Mouse (Mus musculus): ENCODE results near the gene Hint1. TPM values are rescaled to one million over a fixed set of nuclear protein-coding genes. Genes with fewer than 3 reads are reported as not detected.
A peak's percentile ranks its signal among the peaks of the same experiment; 100 is the strongest.
"Not testable (repeated sequence)": the region's sequence is repeated elsewhere in the genome, so short reads cannot be mapped to it uniquely, and the experiment has no call there.

Hint1 gene
- polyA plus RNA-seq, 1 experiment from 2014 or later: 971 TPM

- H3K4me1 ChIP-seq: no peaks in the 10 kb centered on the region
- no peaks in the 10 kb centered on the region for H3K27me3 ChIP-seq
- no peaks in the 10 kb centered on the region for H3K36me3 ChIP-seq (ENCODE audit: poor library complexity, severe bottlenecking)
- ATAC-seq: no peak
- no peak overlapping the region for H3K4me3 ChIP-seq
- no peak overlapping the region for H3K4me2 ChIP-seq
- 83% methylated on average over 5 of the region's 5 CpGs for WGBS
- no peak overlapping the region for H3K27ac ChIP-seq
- H3K9ac ChIP-seq: no peak overlapping the region
- no peaks in the 10 kb centered on the region for H3K9me3 ChIP-seq (replicated peaks)
Observed at GRCm38 (mm10) chr11:54884197-54884828, 18.1 kb downstream of the Hint1 start.

GRCm38 (mm10) chr11:54884937-54885336 is 18.8 kb downstream of the Hint1 start:
- Histone ChIP-seq H3K27me3 (no peaks in the 10 kb centered on the region), H3K4me1 (no peaks in the 10 kb centered on the region), H3K9me3 (replicated peaks) (no peaks in the 10 kb centered on the region), H3K4me3 (no peak overlapping the region), H3K9ac (no peak overlapping the region), H3K36me3 (ENCODE audit: poor library complexity, severe bottlenecking) (no peaks in the 10 kb centered on the region), H3K27ac (no peak overlapping the region), H3K4me2 (no peak overlapping the region)
- WGBS: 37% methylated on average over 5 of the region's 5 CpGs
- ATAC-seq: no peak

DNA sequence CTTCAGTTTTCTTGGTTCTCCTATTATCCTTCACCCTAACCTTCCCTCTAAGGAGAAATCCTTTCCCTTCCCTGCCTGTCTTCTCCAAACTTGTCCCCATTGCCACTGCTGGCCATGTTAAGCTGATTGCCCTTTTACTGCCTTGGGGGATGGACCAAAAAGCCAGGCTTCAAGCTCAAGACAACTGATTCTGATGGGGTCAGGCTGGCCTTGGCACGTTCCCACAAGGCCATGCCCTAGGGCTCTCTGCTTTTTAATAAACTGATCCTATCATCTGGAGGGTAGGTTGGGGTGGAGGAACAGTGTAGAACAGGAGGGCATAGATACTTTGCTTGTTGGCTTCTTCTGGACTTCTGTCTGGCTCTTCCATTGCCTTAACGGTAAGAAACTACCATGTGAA is 19.2 kb downstream of the Hint1 start:
- Histone ChIP-seq H3K4me1 (no peaks in the 10 kb centered on the region), H3K4me2 (no peak overlapping the region), H3K4me3 (no peak overlapping the region), H3K9ac (no peak overlapping the region), H3K9me3 (replicated peaks) (no peaks in the 10 kb centered on the region), H3K27me3 (no peaks in the 10 kb centered on the region), H3K27ac (no peak overlapping the region), H3K36me3 (ENCODE audit: poor library complexity, severe bottlenecking) (no peaks in the 10 kb centered on the region)
- WGBS: 89% methylated on average over 2 of the region's 2 CpGs
- no peak for ATAC-seq

GRCm38 (mm10) chr11:54887927-54888326 is 21.7 kb downstream of the Hint1 start:
- H3K27me3 ChIP-seq: no peaks in the 10 kb centered on the region
- H3K36me3 ChIP-seq (ENCODE audit: poor library complexity, severe bottlenecking): no peaks in the 10 kb centered on the region
- no peaks in the 10 kb centered on the region for H3K4me1 ChIP-seq
- no peak for ATAC-seq
- H3K9me3 ChIP-seq (replicated peaks): no peaks in the 10 kb centered on the region
- no peak overlapping the region for H3K9ac ChIP-seq
- H3K27ac ChIP-seq: no peak overlapping the region
- WGBS: 91% methylated on average over 6 of the region's 6 CpGs
- H3K4me3 ChIP-seq: no peak overlapping the region
- no peak overlapping the region for H3K4me2 ChIP-seq

GRCm38 (mm10) chr11:54891341-54891740 is 25.2 kb downstream of the Hint1 start:
- H3K36me3 ChIP-seq (ENCODE audit: poor library complexity, severe bottlenecking): no peaks in the 10 kb centered on the region
- no peak overlapping the region for H3K4me2 ChIP-seq
- H3K27ac ChIP-seq: no peak overlapping the region
- H3K27me3 ChIP-seq: no peaks in the 10 kb centered on the region
- H3K4me3 ChIP-seq: no peak overlapping the region
- H3K4me1 ChIP-seq: no peaks in the 10 kb centered on the region
- H3K9me3 ChIP-seq (replicated peaks): no peaks in the 10 kb centered on the region
- H3K9ac ChIP-seq: no peak overlapping the region
- WGBS: 84% methylated on average over 5 of the region's 5 CpGs
- no peak for ATAC-seq

GRCm38 (mm10) chr11:54892091-54892490 is 25.9 kb downstream of the Hint1 start:
- Histone ChIP-seq H3K4me3 (no peak overlapping the region), H3K27me3 (no peaks in the 10 kb centered on the region), H3K4me2 (no peak overlapping the region), H3K9ac (no peak overlapping the region), H3K27ac (no peak overlapping the region), H3K36me3 (ENCODE audit: poor library complexity, severe bottlenecking) (no peaks in the 10 kb centered on the region), H3K4me1 (no peaks in the 10 kb centered on the region), H3K9me3 (replicated peaks) (no peaks in the 10 kb centered on the region)
- ATAC-seq: no peak
- 63% methylated on average over 7 of the region's 7 CpGs for WGBS

GRCm38 (mm10) chr11:54894589-54894988 is 28.4 kb downstream of the Hint1 start:
- H3K27me3 ChIP-seq: no peaks in the 10 kb centered on the region
- WGBS: 78% methylated on average over 9 of the region's 9 CpGs
- H3K9me3 ChIP-seq (replicated peaks): no peaks in the 10 kb centered on the region
- H3K4me1 ChIP-seq: no peaks in the 10 kb centered on the region
- no peaks in the 10 kb centered on the region for H3K36me3 ChIP-seq (ENCODE audit: poor library complexity, severe bottlenecking)
- H3K4me3 ChIP-seq: no peak overlapping the region
- H3K9ac ChIP-seq: no peak overlapping the region
- no peak overlapping the region for H3K4me2 ChIP-seq
- no peak for ATAC-seq
- no peak overlapping the region for H3K27ac ChIP-seq

GRCm38 (mm10) chr11:54896646-54897045 is 30.5 kb downstream of the Hint1 start:
- WGBS: 89% methylated on average over 3 of the region's 3 CpGs

DNA sequence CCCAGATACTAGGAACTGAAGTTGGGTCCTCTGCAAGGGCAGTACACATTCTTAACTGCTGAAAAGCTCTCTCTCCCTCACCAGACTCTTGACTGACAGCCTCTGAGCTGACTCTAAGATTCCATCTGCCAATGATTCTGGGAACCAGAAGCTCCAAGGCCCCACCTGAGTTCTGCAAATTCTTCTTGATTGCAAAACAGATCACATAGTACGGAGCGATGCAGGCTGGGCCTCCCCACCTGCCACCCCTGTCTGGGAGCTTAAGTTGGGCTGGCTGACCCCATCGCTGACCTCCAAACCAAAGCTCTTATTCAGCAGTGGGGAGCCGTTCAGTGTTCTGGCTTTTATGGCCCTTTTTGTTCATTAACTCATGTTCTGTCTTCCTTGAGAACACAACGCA is 31.3 kb downstream of the Hint1 start:
- no peak overlapping the region for H3K9ac ChIP-seq
- H3K27ac ChIP-seq: no peak overlapping the region
- no peak for ATAC-seq
- H3K4me1 ChIP-seq: 0 out of 2 replicates have a peak, but pooled peaks cover 3% of the 10 kb centered on the region
- WGBS: 49% methylated on average over 5 of the region's 5 CpGs
- no peaks in the 10 kb centered on the region for H3K27me3 ChIP-seq
- H3K4me3 ChIP-seq: no peak overlapping the region
- H3K36me3 ChIP-seq (ENCODE audit: poor library complexity, severe bottlenecking): no peaks in the 10 kb centered on the region
- H3K4me2 ChIP-seq: no peak overlapping the region
- no peaks in the 10 kb centered on the region for H3K9me3 ChIP-seq (replicated peaks)

More at GRCm38 (mm10) chr11:54896646-54897045, 30.5 kb downstream of the Hint1 start:
- not testable (repeated sequence) for H3K36me3 ChIP-seq (ENCODE audit: poor library complexity, severe bottlenecking); H3K27ac ChIP-seq; ATAC-seq; H3K27me3 ChIP-seq; H3K9ac ChIP-seq; H3K9me3 ChIP-seq (replicated peaks); H3K4me1 ChIP-seq; H3K4me3 ChIP-seq; H3K4me2 ChIP-seq

DNA sequence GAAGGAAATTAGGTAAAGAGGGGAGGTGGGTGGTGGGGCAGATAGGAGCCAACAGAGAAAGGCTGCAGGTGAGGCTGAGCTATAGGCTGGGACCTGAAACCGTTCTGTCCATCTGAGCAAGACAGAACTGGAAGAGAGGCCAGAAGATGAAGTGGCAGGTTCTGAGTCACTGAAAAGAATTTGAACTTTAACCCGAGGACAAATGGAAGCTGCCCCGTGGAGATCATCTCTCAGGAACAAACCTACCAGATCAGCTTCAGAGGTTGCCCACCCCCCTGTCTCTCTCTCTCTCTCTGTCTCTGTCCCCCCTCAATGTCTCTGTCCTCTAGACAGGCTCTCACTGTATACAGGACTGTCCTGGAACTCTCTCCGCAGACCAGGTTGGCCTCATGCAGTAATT is 33.5 kb downstream of the Hint1 start:
- no peaks in the 10 kb centered on the region for H3K9me3 ChIP-seq (replicated peaks)
- no peak for ATAC-seq
- peaks cover 12% of the 10 kb centered on the region; the same call in 1 of the 2 replicates for H3K4me1 ChIP-seq
- no peaks in the 10 kb centered on the region for H3K36me3 ChIP-seq (ENCODE audit: poor library complexity, severe bottlenecking)
- H3K4me2 ChIP-seq: no peak overlapping the region
- 90% methylated on average over 4 of the region's 4 CpGs for WGBS
- H3K27ac ChIP-seq: no peak overlapping the region
- H3K4me3 ChIP-seq: no peak overlapping the region
- no peak overlapping the region for H3K9ac ChIP-seq
- H3K27me3 ChIP-seq: no peaks in the 10 kb centered on the region

- Histone ChIP-seq H3K9me3 (replicated peaks) (no peaks in the 10 kb centered on the region), H3K4me3 (peak within 1 kb of the TSS; percentile 49), H3K9ac (peak within 1 kb of the TSS; percentile 65), H3K4me2 (peak within 1 kb of the TSS; percentile 90), H3K4me1 (peaks cover 12% of the 10 kb centered on the region; the same call in 1 of the 2 replicates), H3K36me3 (ENCODE audit: poor library complexity, severe bottlenecking) (no peaks in the 10 kb centered on the region), H3K27ac (no peak within 1 kb of the TSS), H3K27me3 (no peaks in the 10 kb centered on the region)
- peak; percentile 96 for ATAC-seq
- 16% methylated on average over 45 of the region's 45 CpGs for WGBS
Observed at GRCm38 (mm10) chr11:54902333-54903323, 36.4 kb downstream of the Hint1 start, which contains the start of gene Gpx3. Gene Gpx3, plus strand, starts transcription at chr11:54902453.

- WGBS: 75% methylated on average over 5 of the region's 5 CpGs
- H3K9ac ChIP-seq: peak overlapping the region; percentile 65; the same call in 1 of the 2 replicates
- no peak for ATAC-seq
Observed at GRCm38 (mm10) chr11:54903339-54903738, 37.2 kb downstream of the Hint1 start.

More at GRCm38 (mm10) chr11:54903339-54903738, 37.2 kb downstream of the Hint1 start:
- Histone ChIP-seq H3K27me3 (no peaks in the 10 kb centered on the region), H3K4me2 (peak overlapping the region; percentile 90), H3K36me3 (ENCODE audit: poor library complexity, severe bottlenecking) (no peaks in the 10 kb centered on the region), H3K4me1 (peaks cover 12% of the 10 kb centered on the region; the same call in 1 of the 2 replicates), H3K4me3 (peak overlapping the region; percentile 49), H3K27ac (no peak overlapping the region), H3K9me3 (replicated peaks) (no peaks in the 10 kb centered on the region)
